Mouse (Mus musculus) adrenal gland, postnatal 36 days (tissue): ENCODE data around the gene Grip1. TPM values are rescaled to one million over a fixed set of nuclear protein-coding genes. Genes with fewer than 3 reads are reported as not detected.

ENCODE experiments used
- DNase-seq, 2 experiments: peaks; one replicate each; pipeline ENCODE4 v3.0.0; 2021; ENCODE audit warnings: mixed read lengths in 1 of 2
- total RNA-seq, 2 experiments: library from RNA; stranded (reverse); gene quantifications; 2 replicates each; pipeline ENCODE4 v1.2.3; 2021

Grip1 gene
- total RNA-seq, 2 experiments from 2014 or later: 0.53 to 0.79 TPM

DNA sequence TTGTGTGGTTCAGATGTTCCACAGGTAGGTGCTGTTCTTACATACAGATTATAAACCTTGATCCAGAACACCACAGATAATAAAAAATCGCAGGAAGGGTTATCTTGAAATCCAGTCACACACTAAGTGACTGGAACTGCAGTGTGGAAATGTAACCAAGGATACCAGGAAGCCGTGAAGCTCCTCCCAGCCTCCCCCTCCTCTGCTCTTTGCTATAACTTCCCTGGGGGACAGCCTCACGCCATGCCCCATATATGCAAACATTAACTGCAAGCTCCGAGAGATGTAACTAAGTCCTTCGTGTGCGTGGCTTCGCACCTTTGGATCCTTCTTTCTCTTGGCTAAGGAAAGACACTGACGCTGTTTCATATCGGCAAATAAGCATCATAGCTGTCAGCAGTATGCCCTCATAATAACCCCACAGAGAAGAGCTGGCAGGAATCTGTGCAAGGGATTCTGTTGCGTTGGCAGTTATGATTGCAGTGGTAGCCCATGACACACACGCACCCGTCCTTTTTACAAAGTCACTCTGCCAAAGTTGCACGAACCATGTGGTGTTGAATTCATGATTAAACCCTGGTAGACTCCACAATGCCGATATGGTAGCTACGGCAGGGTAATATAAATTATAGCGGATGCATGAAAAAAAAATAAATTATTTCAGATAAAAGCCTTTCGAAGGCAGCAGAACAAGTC is 503.8 kb downstream of the Grip1 start:
- DNase-seq: no peak

DNA sequence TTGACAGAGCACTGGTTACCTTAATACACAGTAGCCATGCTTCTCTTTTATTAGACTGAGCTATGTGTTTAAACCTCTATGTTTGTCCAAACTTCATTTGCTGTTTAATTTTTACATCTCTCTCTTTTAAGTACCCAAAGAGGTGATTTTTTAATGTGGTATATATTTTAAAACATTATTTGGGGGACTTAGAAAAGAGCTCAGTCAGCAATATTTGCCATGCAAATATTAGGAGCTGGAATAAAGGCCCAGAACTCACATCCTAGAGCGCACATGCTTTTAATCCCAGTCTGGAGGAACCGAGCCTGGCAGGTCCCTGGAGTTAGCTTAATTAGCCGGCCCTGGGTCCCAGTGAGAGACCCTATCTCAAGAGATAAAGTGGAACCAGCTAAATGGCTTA is 507.3 kb downstream of the Grip1 start:
- DNase-seq: no peak

GRCm38 (mm10) chr10:119966321-119966720 is 512.7 kb downstream of the Grip1 start:
- no peak for DNase-seq

DNA sequence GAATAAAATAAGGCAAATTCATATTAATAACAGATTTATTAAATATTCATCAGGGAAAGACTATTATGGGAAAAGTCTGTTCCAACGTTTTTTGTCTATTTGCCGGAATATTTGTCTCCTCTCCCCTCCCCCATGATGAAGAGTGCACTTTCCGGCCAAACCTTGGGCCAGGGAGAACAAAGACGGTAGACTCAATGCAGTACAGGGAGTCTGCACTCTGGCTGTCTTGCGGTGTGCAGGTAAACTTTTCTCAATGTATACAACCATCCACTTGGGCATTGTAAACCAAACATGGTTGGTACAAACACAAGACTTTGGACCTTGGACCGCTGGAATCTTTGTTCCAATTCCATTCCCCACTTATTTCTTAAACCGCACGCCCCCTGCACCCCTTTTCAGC is 525.8 kb downstream of the Grip1 start:
- no peak for DNase-seq

DNA sequence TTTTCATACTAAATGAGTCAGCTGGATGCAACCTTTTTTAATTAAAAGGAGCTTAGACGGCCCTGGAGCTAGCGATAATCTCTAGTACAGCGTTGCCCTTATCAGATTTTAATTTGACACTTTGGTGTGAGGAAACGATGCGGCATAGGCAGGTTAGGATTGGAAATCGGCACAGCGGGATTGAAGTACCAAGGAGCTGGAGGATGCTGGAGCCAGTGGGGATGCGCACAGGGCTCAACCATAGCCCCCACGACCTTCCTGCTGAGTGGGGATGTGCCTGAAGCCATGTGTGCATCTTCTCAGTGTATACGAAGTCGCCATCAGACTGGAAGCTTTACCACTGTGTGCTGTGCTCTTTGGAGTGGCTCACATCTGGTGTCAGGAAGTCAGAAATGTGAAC is 526.4 kb downstream of the Grip1 start:
- DNase-seq: no peak

DNA sequence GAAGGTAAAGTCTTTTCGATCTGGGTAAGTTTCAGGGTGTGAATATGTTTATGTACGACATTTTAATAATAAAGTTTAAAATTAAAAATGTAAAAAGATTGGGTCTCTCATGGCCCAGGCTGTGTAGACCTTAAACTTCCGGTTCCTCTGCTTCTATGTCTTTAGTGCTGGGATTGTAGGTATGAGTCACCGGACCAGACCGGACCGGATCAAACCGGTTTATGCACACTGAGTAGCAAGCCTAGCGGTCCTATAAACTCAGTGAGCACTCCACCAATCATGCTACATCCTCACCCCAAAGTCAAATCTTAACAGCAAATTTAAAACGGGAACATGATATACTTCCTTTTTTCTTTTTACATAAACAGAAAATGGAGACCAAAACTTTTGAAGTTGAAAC is 530.7 kb downstream of the Grip1 start:
- no peak for DNase-seq

DNA sequence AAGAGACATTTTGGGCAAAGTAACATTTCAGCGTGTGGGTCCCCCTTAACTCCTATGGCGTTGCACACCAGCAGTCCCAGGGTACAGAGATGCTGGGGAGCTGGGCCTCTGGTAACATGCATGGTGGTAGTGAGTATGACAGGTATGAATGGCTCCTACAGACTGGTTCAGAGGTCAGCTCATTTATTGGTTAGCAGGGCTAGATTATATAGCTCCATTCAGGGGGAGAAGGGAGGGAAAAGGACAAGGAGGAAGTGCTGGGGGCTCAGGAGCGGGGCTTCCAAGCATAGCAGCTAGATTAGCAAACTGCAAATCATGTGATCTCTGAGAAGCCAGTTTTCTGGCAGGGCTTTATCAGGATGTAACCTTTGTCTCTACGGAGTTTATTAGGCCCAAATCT is 544.8 kb downstream of the Grip1 start:
- DNase-seq: no peak

DNA sequence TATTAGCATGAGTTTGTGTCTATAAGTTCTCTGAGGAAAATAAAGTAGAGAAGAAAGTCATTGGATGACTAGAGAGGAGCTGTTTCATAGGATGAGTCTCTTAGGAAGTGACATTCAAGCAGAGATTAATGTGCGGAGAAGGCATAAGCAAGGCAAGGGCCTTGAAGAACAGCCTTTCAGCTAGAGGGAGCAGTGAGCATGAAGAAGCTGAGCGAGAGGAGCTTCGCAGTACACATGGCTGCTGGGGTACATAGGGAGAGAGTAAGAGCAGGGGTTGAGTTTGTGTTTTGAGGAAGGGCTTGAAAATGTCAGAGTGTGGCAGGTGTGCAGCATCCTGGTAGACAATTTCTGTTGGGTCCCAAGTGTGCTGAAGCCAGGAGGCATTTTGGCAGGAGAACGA is 548.5 kb downstream of the Grip1 start:
- no peak for DNase-seq

- DNase-seq: no peak
Measured at GRCm38 (mm10) chr10:120004096-120004495, 550.5 kb downstream of the Grip1 start.

GRCm38 (mm10) chr10:120005581-120005980 is 552.0 kb downstream of the Grip1 start:
- no peak for DNase-seq

GRCm38 (mm10) chr10:120012331-120012730 is 558.7 kb downstream of the Grip1 start:
- no peak for DNase-seq

GRCm38 (mm10) chr10:120015117-120015516 is 561.5 kb downstream of the Grip1 start:
- DNase-seq: no peak

DNA sequence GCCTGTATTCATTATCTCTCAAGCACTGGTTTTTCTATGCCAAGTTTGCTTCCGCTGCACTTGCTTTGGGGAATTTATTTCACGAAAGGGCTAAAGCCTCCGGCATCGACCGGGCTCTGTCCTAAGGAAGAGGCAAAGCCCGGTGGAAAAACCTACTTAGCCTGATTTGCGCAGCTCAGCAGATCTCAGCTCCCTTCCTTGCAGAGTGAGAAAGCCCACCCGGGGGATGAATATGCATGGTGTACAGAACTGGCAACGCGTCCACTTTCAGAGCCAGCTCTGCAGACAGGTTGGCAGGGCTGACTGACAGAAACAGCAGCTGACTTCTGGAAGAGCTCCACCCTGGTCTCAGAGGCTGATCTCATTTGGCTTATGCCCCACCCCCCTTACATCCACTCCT is 572.8 kb downstream of the Grip1 start:
- no peak for DNase-seq

GRCm38 (mm10) chr10:120030901-120031300 is 577.3 kb downstream of the Grip1 start:
- no peak for DNase-seq

GRCm38 (mm10) chr10:120031316-120031715 is 577.7 kb downstream of the Grip1 start:
- DNase-seq: no peak

GRCm38 (mm10) chr10:120033866-120034265 is 580.2 kb downstream of the Grip1 start:
- no peak for DNase-seq

- no peak for DNase-seq
Measured at GRCm38 (mm10) chr10:120035211-120035733, 581.6 kb downstream of the Grip1 start.

DNA sequence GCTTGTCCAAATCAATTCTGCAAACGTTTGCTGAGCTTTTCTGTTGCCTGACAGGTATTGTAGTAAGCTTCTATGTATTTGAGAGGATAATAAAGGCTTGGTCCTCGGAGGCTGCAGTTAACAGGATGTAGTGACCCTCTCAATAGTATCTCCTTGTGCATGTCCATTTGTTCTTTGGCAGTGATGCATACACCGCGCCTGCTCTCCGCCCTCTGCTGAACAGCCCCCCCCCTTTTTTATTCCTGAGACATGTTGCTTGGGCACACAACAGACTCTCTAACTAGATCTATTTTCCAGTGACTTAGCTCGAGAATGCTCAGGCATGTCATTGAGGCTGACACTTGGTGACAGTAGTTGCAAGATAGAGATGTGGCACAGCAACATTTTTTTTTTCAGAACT is 582.2 kb downstream of the Grip1 start:
- DNase-seq: no peak

DNA sequence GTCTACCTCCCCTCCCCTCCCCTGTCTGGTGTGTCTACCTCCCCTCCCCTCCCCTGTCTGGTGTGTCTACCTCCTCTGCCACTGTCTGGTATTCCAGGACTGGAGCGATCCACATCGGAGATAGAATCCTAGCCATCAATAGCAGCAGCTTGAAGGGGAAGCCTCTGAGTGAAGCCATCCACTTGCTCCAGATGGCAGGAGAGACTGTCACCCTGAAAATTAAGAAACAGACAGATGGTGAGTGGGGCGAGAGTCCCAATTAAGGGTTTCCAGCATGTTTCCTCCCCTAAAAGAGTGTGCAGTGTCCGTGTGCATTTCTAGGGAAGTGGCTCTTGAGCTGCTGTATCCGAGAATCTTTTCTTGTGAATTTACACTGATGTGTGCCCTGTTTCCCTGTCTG is 584.6 kb downstream of the Grip1 start:
- DNase-seq: no peak

GRCm38 (mm10) chr10:120044237-120044636 is 590.6 kb downstream of the Grip1 start:
- DNase-seq: no peak

- DNase-seq: no peak
Measured at GRCm38 (mm10) chr10:120044714-120045234, 591.1 kb downstream of the Grip1 start.

GRCm38 (mm10) chr10:120060579-120061237 is 607.1 kb downstream of the Grip1 start:
- peak; percentile 30 to 32 for DNase-seq
